Mouse (Mus musculus): ENCODE measurements around the gene Stat6.

Stat6 gene

GRCm38 (mm10) chr10:127615034-127615374, 27.8 kb upstream of the Stat6 start:
- no peak for DNase-seq (ENCODE audit: low spot score in 2 of 2)

GRCm38 (mm10) chr10:127615591-127615990, 27.2 kb upstream of the Stat6 start:
- DNase-seq (ENCODE audit: low spot score in 2 of 2), result no peak

DNA sequence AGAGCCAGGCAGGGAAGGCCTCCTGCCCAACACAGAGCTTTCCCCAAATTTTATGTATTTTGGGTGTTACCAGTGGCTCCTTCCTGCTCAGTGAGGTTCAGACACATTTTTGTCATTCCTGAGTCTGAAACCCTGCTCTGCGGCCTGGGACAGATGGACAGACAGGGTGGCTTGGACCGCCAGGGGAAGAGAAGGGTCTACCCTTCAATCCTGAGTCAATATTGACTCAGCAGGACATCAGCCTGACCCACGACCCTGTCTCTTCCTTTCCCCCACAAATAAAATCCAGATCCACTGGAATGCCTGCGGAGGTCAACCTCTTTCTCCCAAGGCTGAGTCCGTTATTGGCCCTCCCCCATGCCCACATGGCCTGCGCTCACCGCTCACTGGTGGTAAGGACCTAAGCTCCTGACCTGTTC, 26.5 kb upstream of the Stat6 start:
- DNase-seq (ENCODE audit: low spot score in 2 of 2), result no peak

- no peak for DNase-seq (ENCODE audit: low spot score in 2 of 2)
These were observed 25.5 kb upstream of the Stat6 start for GRCm38 (mm10) chr10:127617294-127617693.

GRCm38 (mm10) chr10:127618173-127618572, 24.6 kb upstream of the Stat6 start:
- no peak for DNase-seq (ENCODE audit: low spot score in 2 of 2)

DNA sequence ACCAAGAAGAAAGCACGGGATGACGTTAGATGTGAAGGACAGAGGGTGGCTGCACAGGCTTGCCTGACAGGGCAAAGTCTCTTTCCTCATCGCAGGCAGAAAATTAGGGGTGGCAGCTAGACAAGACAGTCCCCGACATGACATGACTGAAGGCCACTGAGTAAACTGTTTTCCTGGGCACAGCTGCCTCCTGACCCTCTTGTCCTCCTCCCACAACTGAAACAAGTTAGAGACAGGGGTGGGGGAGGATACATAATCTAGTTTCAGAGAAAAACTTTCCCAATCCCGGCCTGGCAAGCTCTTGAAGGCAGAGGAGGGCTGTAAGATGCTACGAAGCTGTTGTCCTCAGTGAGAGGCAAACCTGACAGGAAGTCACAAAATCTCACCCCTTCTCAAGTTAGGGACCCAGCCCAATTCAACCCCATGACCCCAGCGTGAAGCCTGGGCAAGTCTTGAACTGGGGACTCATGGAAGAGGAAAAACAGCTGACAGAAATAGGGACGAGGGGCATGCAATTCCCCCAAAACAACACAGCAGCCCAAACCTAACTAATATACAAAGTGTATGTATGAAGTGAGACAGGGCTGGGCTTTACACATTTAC, 23.6 kb upstream of the Stat6 start:
- DNase-seq (ENCODE audit: low spot score in 2 of 2), result no peak

GRCm38 (mm10) chr10:127619941-127620405, 22.8 kb upstream of the Stat6 start:
- DNase-seq (ENCODE audit: low spot score in 2 of 2), result no peak

GRCm38 (mm10) chr10:127620406-127621190, 22.2 kb upstream of the Stat6 start, which contains the start of gene Lrp1:
Gene Lrp1 (minus strand): TSS chr10:127621148.
- DNase-seq (ENCODE audit: low spot score in 2 of 2), result peak in 1 of 2 experiments; percentile 20

DNA sequence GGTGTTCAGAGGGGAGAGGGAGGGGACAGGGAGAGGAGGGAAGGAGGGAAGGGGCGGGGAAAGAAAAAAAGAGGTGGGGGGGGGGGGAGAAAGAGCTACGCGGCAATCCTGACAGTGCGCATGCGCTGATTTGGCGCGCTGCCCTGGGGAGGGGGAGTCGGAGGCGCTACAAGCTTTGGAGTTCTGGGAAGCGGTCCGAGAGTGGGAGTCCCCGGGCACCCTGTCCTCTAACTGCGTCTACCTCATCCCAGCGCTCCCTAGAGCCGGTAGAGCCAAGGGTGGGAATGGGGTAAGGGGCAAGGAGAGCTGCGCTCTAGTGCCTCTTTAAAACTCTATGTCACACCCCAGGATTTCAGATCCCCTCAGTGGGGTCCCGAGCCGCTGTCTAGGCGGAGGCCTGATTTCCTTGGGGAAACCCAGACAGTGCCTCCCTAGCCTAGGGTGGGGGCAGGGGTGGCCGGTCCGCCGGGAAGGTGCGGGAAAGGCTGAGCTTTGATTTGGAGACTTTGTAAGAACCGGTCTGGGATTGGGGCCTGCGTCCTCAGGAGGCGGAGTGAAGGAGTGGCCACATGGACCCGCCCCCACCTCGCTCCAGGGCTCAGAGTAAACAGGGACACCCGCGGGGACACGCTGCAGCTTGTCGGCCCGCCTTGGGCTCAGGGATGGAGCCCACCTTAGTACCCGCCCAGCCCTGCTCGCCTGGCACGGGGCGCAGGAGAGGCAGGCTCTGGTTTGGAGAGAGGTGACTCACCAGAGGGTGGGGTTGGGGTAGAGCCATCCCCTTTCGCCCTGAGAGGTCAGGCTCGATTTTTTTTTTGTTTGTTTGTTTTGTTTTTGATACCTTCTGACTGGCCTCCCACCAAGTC, 21.4 kb upstream of the Stat6 start:
- peak; percentile 31 to 42 for DNase-seq (ENCODE audit: low spot score in 2 of 2)

DNA sequence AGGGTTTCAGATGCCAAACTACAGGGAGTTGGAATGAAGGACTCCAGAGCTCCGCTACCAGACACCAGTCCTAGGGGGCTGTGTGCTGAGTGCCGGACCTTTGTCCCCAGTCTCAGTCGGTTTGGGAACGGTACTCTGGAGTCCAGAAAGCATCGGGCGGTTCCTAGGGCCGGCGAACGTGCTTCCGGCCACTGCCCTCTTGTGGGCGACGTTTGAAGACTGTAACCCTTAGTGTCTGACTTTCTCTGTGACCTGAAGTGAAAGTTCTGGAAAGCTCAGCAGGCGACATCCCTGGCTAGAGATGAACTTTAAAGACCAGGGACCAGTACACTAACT, 20.8 kb upstream of the Stat6 start:
- no peak for DNase-seq (ENCODE audit: low spot score in 2 of 2)

DNA sequence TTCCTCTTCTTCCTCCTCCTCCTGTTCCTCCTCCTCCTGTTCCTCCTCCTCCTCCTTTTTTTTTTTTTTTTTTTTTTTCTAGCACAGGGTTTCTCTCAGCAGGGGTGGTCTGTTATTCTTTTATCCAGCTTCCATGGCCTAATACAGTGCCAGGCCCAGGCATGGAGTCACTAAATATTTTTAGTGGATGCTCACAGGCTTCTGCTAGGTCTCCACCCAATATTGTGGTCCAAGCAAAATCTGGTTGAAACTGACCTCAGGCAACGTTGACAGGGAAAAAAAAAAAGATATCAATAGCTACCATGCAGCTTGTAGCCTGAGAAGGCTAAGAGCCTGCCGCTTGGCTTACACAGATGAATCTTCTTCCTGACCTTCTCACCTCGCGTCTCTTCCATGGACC, 20.1 kb upstream of the Stat6 start:
- no peak for DNase-seq (ENCODE audit: low spot score in 2 of 2)

GRCm38 (mm10) chr10:127623439-127624216, 19.2 kb upstream of the Stat6 start:
- DNase-seq (ENCODE audit: low spot score in 2 of 2), result no peak

DNA sequence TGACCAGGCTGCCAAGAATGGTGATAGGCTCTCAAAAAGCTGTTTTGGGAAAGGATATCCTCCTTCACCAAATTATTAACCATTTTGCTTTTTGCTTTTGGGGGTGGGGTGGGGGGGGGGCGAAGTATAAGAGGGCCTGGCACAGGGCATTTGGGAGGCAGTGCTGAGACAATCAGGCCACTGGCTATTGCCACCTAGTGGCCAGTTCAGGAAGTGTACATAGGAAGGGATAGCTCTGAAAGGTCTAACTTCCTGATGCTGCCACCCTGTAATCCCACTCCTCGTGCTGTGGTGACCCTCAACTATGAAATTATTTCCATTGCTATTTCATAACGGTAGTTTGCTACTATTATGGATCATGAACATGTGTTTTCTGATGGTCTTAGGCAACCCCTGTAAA, 16.4 kb upstream of the Stat6 start:
- DNase-seq (ENCODE audit: low spot score in 2 of 2), result peak in 1 of 2 experiments; percentile 53

DNA sequence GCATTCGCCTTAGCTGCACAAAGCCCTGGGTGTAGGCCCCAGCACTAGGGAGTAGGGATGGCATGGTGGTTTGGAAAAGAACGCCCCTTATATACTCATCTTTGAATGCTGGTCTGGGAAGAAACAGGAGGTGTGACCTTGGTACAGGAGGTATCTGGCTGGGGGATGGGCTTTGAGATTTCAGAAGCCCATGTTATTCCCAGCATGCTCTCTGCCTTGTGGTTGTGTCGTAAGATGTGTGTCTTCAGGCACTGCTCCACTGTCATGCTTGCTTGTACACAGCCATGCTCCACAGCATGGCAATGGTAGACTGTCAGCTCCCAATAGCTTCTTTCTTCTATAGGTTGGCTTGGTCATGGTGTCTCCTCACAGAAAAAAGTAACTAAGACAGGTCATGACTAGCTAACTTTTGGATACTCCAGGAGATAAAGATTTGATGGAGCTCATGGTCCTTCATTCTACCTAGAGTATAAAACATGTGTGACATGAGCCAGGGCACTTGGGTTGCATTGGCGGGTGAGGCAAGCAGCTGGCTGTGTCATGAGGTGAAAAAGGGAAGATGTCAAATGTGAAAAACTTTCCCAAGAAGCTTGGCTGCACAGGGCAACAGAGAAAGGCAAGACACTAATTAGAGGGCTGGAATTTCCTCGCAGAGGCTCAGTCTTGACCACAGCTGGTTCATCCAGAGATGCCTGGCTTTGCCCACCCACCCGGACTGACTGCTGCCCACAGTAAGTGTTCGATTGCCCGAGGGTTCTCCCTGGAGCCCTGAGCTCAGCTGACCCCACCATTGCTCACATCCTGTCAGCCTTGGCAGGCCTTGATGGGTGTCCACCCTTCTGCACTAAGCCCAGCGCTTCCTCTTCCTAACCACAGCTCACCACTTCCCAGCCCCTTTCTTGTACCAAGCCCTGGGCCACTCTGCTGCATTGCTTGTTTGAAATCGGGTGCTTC, 11.2 kb upstream of the Stat6 start:
- DNase-seq (ENCODE audit: low spot score in 2 of 2), result no peak

DNA sequence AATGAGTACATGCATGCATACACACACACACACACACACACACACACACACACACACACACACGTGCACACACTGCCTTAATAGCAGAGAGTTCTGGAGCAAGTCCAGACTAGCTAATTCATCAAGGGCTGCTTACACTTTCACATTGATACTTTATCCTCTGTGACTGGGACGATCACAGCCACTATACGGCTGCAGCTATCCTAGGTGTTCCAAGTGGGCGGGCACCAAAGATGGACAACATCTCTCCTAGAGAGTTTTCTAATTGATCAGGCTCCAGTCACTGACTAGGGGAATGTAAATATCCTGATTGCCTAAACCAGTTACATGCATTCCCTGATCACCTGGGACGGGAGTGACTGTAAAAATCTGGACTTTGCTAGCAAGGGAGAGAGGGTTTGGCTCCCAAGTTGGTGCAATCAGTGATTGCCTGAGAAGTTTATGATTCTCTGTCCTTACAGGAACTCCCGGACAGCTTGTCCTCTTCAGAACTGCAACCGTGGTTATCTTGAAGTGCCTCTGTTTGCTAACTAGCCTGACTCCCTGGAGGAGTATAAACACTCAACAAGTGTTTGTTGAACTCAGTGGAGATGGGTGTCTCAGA, 10.0 kb upstream of the Stat6 start:
- no peak for DNase-seq (ENCODE audit: low spot score in 2 of 2)

DNA sequence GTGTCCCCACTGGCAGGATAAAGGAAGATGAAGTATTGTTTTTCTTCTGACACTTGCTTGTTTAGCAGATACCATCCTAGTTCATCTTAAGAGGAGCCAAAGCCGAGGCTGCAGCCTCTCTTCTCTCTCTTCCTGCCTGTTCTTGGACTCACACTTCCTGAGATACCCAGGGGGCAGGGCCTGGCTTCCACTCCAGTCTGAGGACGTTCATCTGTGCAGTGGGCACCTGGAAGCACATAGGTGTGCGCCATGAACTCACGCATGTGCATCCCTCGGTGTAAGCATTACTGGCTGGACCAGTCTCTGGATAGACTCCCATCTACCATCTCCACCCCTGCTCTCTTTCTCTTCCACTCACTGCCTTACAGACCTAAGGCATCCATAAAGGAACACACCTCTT, 2.4 kb upstream of the Stat6 start:
- no peak for DNase-seq (ENCODE audit: low spot score in 2 of 2)

GRCm38 (mm10) chr10:127641861-127642771, 670 bp upstream of the Stat6 start:
- DNase-seq (ENCODE audit: low spot score in 2 of 2), result peak; percentile 72 to 94

- DNase-seq (ENCODE audit: low spot score in 2 of 2), result peak; percentile 64 to 68
These were observed 910 bp downstream of the Stat6 start for GRCm38 (mm10) chr10:127643553-127644238.
